Mouse (Mus musculus): ENCODE results near the gene Sgcd.

- TF ChIP-seq CTCF (IDR thresholded peaks at IDR 0.05; ENCODE audit: extremely low read depth, insufficient read depth, low read length) = no peak
- no peak for TF ChIP-seq POLR2A (IDR thresholded peaks at IDR 0.05; ENCODE audit: extremely low read depth, insufficient read depth, low read length)
These were observed 422.6 kb downstream of the Sgcd start for GRCm38 (mm10) chr11:47566156-47566555.

All from cortical plate, adult 2 months (tissue).